Mouse (Mus musculus) C2C12 (cell line): ENCODE measurements at regions not wholly inside any gene's neighbourhood (a gene's known extent, or its start where the extent isn't known, plus 50 kb on each side); places are given as distances from the start of the nearest gene placed in this dataset.

ENCODE experiments used
- CEBPB ChIP-seq: IDR thresholded peaks from one replicate; pipeline ENCODE4 v1.6.1; 2011; ENCODE audit warnings: low read depth, mild to moderate bottlenecking, control low read depth, moderate library complexity
- CTCF ChIP-seq: IDR thresholded peaks from one replicate; pipeline ENCODE4 v1.5.1; 2011; ENCODE audit not compliant: control insufficient read depth, insufficient read depth, insufficient read length
- FOSL1 ChIP-seq: IDR thresholded peaks from one replicate; pipeline ENCODE4 v1.8.0; 2011; ENCODE audit warnings: mild to moderate bottlenecking, low read length; ENCODE audit not compliant: poor library complexity, insufficient read depth, severe bottlenecking
- MAX ChIP-seq: IDR thresholded peaks from one replicate; pipeline ENCODE4 v1.6.1; 2011; ENCODE audit warnings: mild to moderate bottlenecking, control low read depth
- MYOD1 ChIP-seq: IDR thresholded peaks from one replicate; pipeline ENCODE4 v1.6.1; 2011; ENCODE audit warnings: low read depth; ENCODE audit not compliant: control insufficient read depth, insufficient read length
- MYOG ChIP-seq: IDR thresholded peaks from one replicate; pipeline ENCODE4 v1.6.1; 2011; ENCODE audit not compliant: control insufficient read depth, insufficient read length; ENCODE audit errors: extremely low read depth
- USF1 ChIP-seq: IDR thresholded peaks from one replicate; pipeline ENCODE4 v1.6.1; 2011; ENCODE audit warnings: low read depth, mild to moderate bottlenecking, control low read depth, moderate library complexity

GRCm38 (mm10) chr3:115281233-115281632 lies 377.4 kb downstream of the Olfm3 start:
- no peak for TF ChIP-seq CTCF
- no peak for TF ChIP-seq USF1
- TF ChIP-seq MYOD1, result no peak
- TF ChIP-seq MAX, result no peak
- no peak for TF ChIP-seq CEBPB
- no peak for TF ChIP-seq MYOG
- no peak for TF ChIP-seq FOSL1
